Mouse (Mus musculus): ENCODE data around the gene Lats1. TPM values are rescaled to one million over a fixed set of nuclear protein-coding genes. Genes with fewer than 3 reads are reported as not detected.
"Not testable (repeated sequence)": the region's sequence is repeated elsewhere in the genome, so short reads cannot be mapped to it uniquely, and the experiment has no call there.

Gene Lats1
- polyA plus RNA-seq, 1 experiment from 2014 or later = 26.4 TPM

- in situ Hi-C loops (cut with MboI; ENCODE audit: low pct_unique_long_range_greater_than_20kb) = no loop called here
- POLR2A ChIA-PET = interaction anchor here (0.7 to 1.3 kb wide), 3 partner anchors 11 to 63 kb away, joined by 3 to 6 read pairs (median 3); partner anchors contain the start of genes Lats1 and Pcmt1
- peak; percentile 65 for DNase-seq (ENCODE audit: low read depth, low spot score)
- CTCF ChIA-PET = interaction anchor here (0.8 to 1.4 kb wide), 4 partner anchors 15 to 39 kb away, joined by 3 to 4 read pairs (median 3); no protein-coding TSS in a partner anchor
- H3K27me3 ChIP-seq = no peaks in the 10 kb centered on the region
- no peak for TF ChIP-seq CTCF (IDR thresholded peaks at IDR 0.05)
- peak; percentile 86 for ATAC-seq
Observed at GRCm38 (mm10) chr10:7725751-7726500, 44.9 kb downstream of the Lats1 start, which contains the start of gene Katna1. Gene Katna1, plus strand, starts transcription at chr10:7726000.

DNA sequence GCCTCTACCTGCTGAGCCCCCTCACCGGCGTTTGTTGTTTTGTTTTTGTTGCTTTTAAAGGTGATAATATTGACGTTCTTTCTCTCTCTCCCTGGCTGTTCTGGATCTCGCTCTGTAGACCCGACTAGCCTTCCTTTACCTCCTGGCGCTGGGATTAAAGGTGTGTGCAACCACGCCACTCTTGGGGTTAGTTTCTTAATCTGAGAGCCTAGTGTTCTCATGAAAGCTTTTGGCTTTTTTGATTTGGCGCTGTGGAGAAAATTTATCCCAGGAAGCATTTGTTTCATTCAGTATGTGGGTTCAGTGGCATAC is 45.4 kb downstream of the Lats1 start:
- no peaks in the 10 kb centered on the region for H3K27me3 ChIP-seq
- DNase-seq (ENCODE audit: low read depth, low spot score) (no peak), ATAC-seq (peak; percentile 20)
- in situ Hi-C loops (cut with MboI; ENCODE audit: low pct_unique_long_range_greater_than_20kb) = no loop called here
- ChIA-PET POLR2A (interaction anchor here (0.7 to 1.3 kb wide), 2 partner anchors 10 to 64 kb away, joined by 3 to 6 read pairs; no protein-coding TSS in a partner anchor), CTCF (interaction anchor here (1.2 to 1.4 kb wide), 2 partner anchors 15 to 40 kb away, joined by 3 to 4 read pairs; no protein-coding TSS in a partner anchor)
- no peak for TF ChIP-seq CTCF (IDR thresholded peaks at IDR 0.05)

DNA sequence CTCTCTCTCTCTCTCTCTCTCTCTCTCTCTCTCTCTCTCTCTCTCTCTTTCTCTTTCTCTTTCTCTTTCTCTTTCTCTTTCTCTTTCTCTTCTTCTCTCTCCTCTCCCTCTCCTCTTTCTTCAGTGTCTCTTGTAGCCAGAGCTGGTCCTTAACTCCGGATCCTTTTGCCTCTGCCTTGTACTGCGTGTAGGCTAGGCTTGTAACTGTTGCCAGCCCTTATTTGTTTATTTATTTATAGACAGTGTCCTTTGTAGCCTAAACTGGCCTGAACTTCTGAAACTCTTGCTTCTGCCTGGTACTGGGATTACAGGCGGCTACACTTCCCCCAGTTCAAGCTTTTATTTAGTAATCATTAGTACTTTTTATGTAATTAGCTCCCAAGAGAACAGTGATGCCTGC is 46.0 kb downstream of the Lats1 start:
- TF ChIP-seq CTCF (IDR thresholded peaks at IDR 0.05) = no peak
- ATAC-seq (no peak), DNase-seq (ENCODE audit: low read depth, low spot score) (no peak)
- no peaks in the 10 kb centered on the region for H3K27me3 ChIP-seq
- ChIA-PET CTCF (no interaction called here), POLR2A (no interaction called here)
- in situ Hi-C loops (cut with MboI; ENCODE audit: low pct_unique_long_range_greater_than_20kb) = no loop called here

- DNase-seq (ENCODE audit: low read depth, low spot score) (no peak), ATAC-seq (no peak)
- in situ Hi-C loops (cut with MboI; ENCODE audit: low pct_unique_long_range_greater_than_20kb) = no loop called here
- H3K27me3 ChIP-seq = no peaks in the 10 kb centered on the region
- CTCF ChIA-PET = interaction anchor here (2.2 kb wide), 1 partner anchor 12 kb away, joined by 4 read pairs; no protein-coding TSS in a partner anchor
- TF ChIP-seq CTCF (IDR thresholded peaks at IDR 0.05) = no peak
- POLR2A ChIA-PET = no interaction called here
Observed at GRCm38 (mm10) chr10:7731582-7731981, 50.6 kb downstream of the Lats1 start.

- CTCF ChIA-PET = interaction anchor here (0.7 to 2.1 kb wide), 5 partner anchors 8 to 24 kb away, joined by 3 to 4 read pairs (median 3); no protein-coding TSS in a partner anchor
- no peaks in the 10 kb centered on the region for H3K27me3 ChIP-seq
- POLR2A ChIA-PET = interaction anchor here (2.0 kb wide), 1 partner anchor 11 kb away, joined by 6 read pairs; the partner anchor contains the start of gene Katna1
- DNase-seq (ENCODE audit: low read depth, low spot score) (no peak), ATAC-seq (no peak)
- in situ Hi-C loops (cut with MboI; ENCODE audit: low pct_unique_long_range_greater_than_20kb) = no loop called here
- no peak for TF ChIP-seq CTCF (IDR thresholded peaks at IDR 0.05)
Observed at GRCm38 (mm10) chr10:7737122-7737521, 56.1 kb downstream of the Lats1 start.

GRCm38 (mm10) chr10:7737914-7738313 is 56.9 kb downstream of the Lats1 start:
- ChIA-PET CTCF (interaction anchor here (1.5 to 2.1 kb wide), 3 partner anchors 8 to 12 kb away, joined by 3 to 6 read pairs (median 4); no protein-coding TSS in a partner anchor), POLR2A (no interaction called here)
- in situ Hi-C loops (cut with MboI; ENCODE audit: low pct_unique_long_range_greater_than_20kb) = no loop called here
- no peak for DNase-seq (ENCODE audit: low read depth, low spot score)
- no peaks in the 10 kb centered on the region for H3K27me3 ChIP-seq
- no peak for ATAC-seq
- no peak for TF ChIP-seq CTCF (IDR thresholded peaks at IDR 0.05)

DNA sequence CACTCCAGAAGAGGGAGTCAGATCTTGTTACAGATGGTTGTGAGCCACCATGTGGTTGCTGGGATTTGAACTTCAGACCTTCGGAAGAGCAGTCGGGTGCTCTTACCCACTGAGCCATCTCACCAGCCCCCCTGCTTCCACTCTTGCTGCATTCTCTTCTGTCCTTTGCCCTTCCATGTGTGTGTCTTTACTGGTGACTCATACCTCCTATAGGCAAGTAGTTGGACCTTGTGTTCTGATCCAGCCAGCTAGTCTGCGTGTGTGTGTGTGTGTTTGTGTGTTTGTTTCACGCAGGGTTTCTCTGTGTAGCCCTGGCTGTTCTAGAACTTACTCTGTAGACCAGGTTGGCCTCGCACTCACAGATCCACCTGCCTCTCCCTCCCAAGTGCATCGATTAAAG is 64.5 kb downstream of the Lats1 start:
- ATAC-seq; DNase-seq (ENCODE audit: low read depth, low spot score); in situ Hi-C loops (cut with MboI; ENCODE audit: low pct_unique_long_range_greater_than_20kb); H3K27me3 ChIP-seq: not testable (repeated sequence)
- ChIA-PET POLR2A (interaction anchor here (0.9 kb wide), 1 partner anchor 15 kb away, joined by 3 read pairs; no protein-coding TSS in a partner anchor), CTCF (interaction anchor here (1.2 to 1.3 kb wide), 2 partner anchors 18 to 20 kb away, joined by 3 read pairs; partner anchors contain the start of gene Katna1)

DNA sequence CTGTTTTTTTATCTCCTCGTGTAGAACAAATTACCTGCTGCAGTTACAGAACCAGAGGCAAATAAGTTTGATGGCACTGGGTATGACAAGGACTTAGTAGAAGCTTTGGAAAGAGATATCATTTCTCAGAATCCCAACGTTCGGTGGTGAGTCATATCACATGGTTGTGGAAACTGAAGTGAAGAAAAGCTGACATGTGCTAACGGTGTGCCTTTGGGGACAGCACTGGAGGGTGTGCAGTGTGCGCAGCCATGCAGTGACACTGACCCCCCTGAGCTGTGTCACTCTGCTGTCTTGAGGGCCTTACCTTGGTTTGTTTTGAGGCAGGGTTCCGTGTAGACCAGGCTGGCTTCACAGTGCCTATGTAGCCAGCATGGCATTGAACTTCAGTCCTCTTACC is 67.7 kb downstream of the Lats1 start:
- ChIA-PET POLR2A (no interaction called here), CTCF (interaction anchor here (1.3 kb wide), 1 partner anchor 10 kb away, joined by 5 read pairs; no protein-coding TSS in a partner anchor)
- no peak for TF ChIP-seq CTCF (IDR thresholded peaks at IDR 0.05)
- DNase-seq (ENCODE audit: low read depth, low spot score) (no peak), ATAC-seq (no peak)
- no peaks in the 10 kb centered on the region for H3K27me3 ChIP-seq
- in situ Hi-C loops (cut with MboI; ENCODE audit: low pct_unique_long_range_greater_than_20kb) = no loop called here

- ChIA-PET POLR2A (no interaction called here), CTCF (no interaction called here)
- no peak for TF ChIP-seq CTCF (IDR thresholded peaks at IDR 0.05)
- no peak for DNase-seq (ENCODE audit: low read depth, low spot score)
- H3K27me3 ChIP-seq = no peaks in the 10 kb centered on the region
- no peak for ATAC-seq
- in situ Hi-C loops (cut with MboI; ENCODE audit: low pct_unique_long_range_greater_than_20kb) = no loop called here
Observed at GRCm38 (mm10) chr10:7757544-7757943, 76.5 kb downstream of the Lats1 start.

Other genes with a start within 250 kb of the Lats1 start
- 0.85 TPM for gene Ulbp1, start 207.6 kb upstream of the Lats1 start, polyA plus RNA-seq (2021)
- gene Lrp11, start 91.4 kb upstream of the Lats1 start, polyA plus RNA-seq (2021) = 19.3 TPM
- 21.9 TPM for gene Nup43, start 13.7 kb upstream of the Lats1 start, polyA plus RNA-seq (2021)
- 66.8 TPM for gene Pcmt1, start 78 bp upstream of the Lats1 start, polyA plus RNA-seq (2021)
- gene Katna1, start 44.8 kb downstream of the Lats1 start, polyA plus RNA-seq (2021) = 34.4 TPM
- gene Ginm1, start 111.6 kb downstream of the Lats1 start, polyA plus RNA-seq (2021) = 75.2 TPM
- 25.0 TPM for gene Ppil4, start 111.7 kb downstream of the Lats1 start, polyA plus RNA-seq (2021)
- not detected for gene Zc3h12d, start 151.3 kb downstream of the Lats1 start, polyA plus RNA-seq (2021)

All from Patski (cell line).